Mouse (Mus musculus) neural tube, embryonic 13.5 days (tissue): Measurements from ENCODE around the gene Snx18. TPM values are rescaled to one million over a fixed set of nuclear protein-coding genes. Genes with fewer than 3 reads are reported as not detected.

Experiments used
- ATAC-seq: fragments of 200-750 bp; cut with Nextera tagmentation; 2 replicates; pipeline ENCODE4 v1.8.0; 2017; ENCODE audit warnings: low read depth, mild to moderate bottlenecking, moderate TSS enrichment, moderate library complexity
- H3K27ac ChIP-seq: fragments of 300-500 bp; sonication (generic); replicated peaks from 2 replicates; pipeline ENCODE4 v1.5.1; 2015; ENCODE audit warnings: moderate library complexity, mild to moderate bottlenecking, inconsistent platforms
- H3K27me3 ChIP-seq: fragments of 300-500 bp; sonication (generic); 2 replicates; pipeline ENCODE4 v1.6.1; 2015; ENCODE audit warnings: mild to moderate bottlenecking, inconsistent platforms
- H3K36me3 ChIP-seq: fragments of 300-500 bp; sonication (generic); 2 replicates; pipeline ENCODE4 v1.6.1; 2015; ENCODE audit warnings: mild to moderate bottlenecking, inconsistent platforms
- H3K4me1 ChIP-seq: fragments of 300-500 bp; sonication (generic); replicated peaks from 2 replicates; pipeline ENCODE4 v1.6.1; 2015; ENCODE audit warnings: inconsistent platforms
- H3K4me2 ChIP-seq: fragments of 300-500 bp; sonication (generic); 2 replicates; pipeline ENCODE4 v1.6.1; 2015; ENCODE audit warnings: inconsistent platforms, mild to moderate bottlenecking, moderate library complexity
- H3K4me3 ChIP-seq: fragments of 300-500 bp; sonication (generic); 2 replicates; pipeline ENCODE4 v1.5.1; 2015; ENCODE audit warnings: mild to moderate bottlenecking, inconsistent platforms
- H3K9ac ChIP-seq: fragments of 300-500 bp; sonication (generic); 2 replicates; pipeline ENCODE4 v1.6.1; 2015; ENCODE audit warnings: moderate library complexity, mild to moderate bottlenecking, inconsistent platforms
- H3K9me3 ChIP-seq: fragments of 300-500 bp; sonication (generic); 2 replicates; pipeline ENCODE4 v1.6.1; 2016; ENCODE audit warnings: inconsistent platforms
- WGBS: fragments of 180-500 bp; shearing (Covaris S2); methylation state at CpG from one replicate; pipeline ENCODE4 v1.1.7; 2015; 5-methylcytosine and 5-hydroxymethylcytosine counted together
- polyA plus RNA-seq: library from polyadenylated mRNA; unstranded; fragments of >200 nt; fragmentation: Nextera tagmentation; extraction: Ambion mirVana; gene quantifications from 2 replicates; pipeline ENCODE4 v1.2.1, GENCODE M21; 2015

Gene Snx18
- polyA plus RNA-seq, 1 experiment from 2014 or later = 19.2 TPM

DNA sequence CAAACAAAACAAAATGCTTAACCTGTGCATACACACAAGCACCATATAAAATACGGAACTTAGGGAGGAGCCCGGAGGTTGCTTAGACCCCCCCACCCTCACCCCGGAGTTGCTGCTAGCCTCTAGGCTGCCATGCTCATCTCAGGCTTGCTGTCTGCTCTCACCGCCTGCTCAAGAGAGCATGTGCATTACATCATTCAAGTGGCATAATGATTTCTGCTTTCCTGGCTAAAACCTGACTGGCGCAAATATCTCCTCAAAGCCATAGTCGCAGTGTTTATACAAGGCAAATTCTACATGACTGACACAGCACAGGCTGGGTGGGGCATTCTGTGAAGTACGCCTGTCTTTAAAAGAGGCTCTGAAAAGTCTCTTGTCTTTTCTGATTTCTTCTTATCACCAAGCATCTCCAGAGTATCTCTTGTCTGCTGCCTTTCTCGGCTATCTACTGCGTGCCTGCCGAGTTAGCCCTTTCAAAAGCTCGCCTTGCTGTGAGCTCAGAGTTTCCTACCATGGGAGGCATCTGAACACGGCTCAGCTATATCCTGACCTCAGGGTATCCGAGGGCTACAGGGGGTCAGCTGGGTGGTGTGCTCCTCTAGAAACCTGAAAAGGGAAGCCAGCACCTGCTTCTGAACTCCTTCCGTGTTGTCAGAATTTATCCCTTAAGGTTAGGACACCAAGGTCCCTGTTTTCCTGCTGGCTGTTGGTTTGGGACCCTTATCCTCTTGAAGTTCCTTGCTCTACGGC is 16.5 kb upstream of the Snx18 start:
- Histone ChIP-seq H3K9me3 (no peaks in the 10 kb centered on the region), H3K4me1 (no peaks in the 10 kb centered on the region), H3K4me2 (no peak overlapping the region), H3K9ac (no peak overlapping the region), H3K4me3 (no peak overlapping the region), H3K36me3 (no peaks in the 10 kb centered on the region), H3K27me3 (peaks cover 8% of the 10 kb centered on the region; the same call in 1 of the 2 replicates), H3K27ac (no peak overlapping the region)
- no peak for ATAC-seq
- WGBS = 89% methylated on average over 15 of the region's 15 CpGs

DNA sequence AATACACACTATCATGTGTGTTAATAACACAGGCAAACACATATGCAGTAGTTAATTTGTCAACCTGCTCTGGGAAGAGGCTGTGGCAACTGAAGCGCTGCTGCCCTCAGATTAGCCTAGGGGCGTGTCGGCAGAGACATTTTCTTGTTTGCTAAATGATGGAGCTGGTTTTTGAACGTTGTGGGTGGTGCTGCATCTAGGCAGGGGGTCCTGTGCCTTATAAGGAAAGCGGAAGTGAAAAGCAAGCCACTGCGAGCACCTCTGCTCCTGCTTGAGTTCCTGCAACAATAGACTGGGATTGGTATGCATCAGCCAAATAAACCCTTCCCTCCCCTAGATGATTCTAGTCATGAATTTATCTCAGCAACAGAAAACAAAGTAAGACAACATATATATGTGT is 14.1 kb upstream of the Snx18 start:
- ATAC-seq = no peak
- no peak overlapping the region for H3K4me3 ChIP-seq
- H3K9ac ChIP-seq = no peak overlapping the region
- 55% methylated on average over 6 of the region's 6 CpGs for WGBS
- peaks cover 5% of the 10 kb centered on the region for H3K27me3 ChIP-seq
- H3K4me1 ChIP-seq = no peaks in the 10 kb centered on the region
- H3K4me2 ChIP-seq = no peak overlapping the region
- no peaks in the 10 kb centered on the region for H3K36me3 ChIP-seq
- H3K9me3 ChIP-seq = no peaks in the 10 kb centered on the region
- H3K27ac ChIP-seq = no peak overlapping the region

DNA sequence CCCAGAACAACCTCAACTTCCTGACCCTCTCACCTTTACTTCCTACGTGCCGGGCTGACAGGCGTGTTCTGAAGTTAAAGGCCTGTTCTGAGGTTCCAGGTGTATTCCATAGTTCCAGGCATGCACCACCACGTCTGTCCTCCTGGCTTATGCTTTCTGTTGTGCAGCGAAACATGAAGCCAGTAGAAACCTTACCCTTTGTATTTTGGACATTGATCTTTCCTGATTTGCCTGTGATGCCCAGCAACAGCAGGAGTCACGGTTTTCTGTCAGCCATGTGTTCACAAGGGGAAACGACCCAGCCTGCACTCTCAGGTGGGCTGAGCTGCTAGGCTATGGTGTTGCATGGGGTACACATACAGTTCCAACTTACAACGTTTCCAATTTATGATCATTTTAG is 9.2 kb upstream of the Snx18 start:
- 86% methylated on average over 8 of the region's 8 CpGs for WGBS
- Histone ChIP-seq H3K27me3 (peaks cover 5% of the 10 kb centered on the region), H3K4me2 (no peak overlapping the region), H3K9me3 (no peaks in the 10 kb centered on the region), H3K4me3 (no peak overlapping the region), H3K36me3 (no peaks in the 10 kb centered on the region), H3K9ac (no peak overlapping the region), H3K4me1 (no peaks in the 10 kb centered on the region), H3K27ac (no peak overlapping the region)
- no peak for ATAC-seq

DNA sequence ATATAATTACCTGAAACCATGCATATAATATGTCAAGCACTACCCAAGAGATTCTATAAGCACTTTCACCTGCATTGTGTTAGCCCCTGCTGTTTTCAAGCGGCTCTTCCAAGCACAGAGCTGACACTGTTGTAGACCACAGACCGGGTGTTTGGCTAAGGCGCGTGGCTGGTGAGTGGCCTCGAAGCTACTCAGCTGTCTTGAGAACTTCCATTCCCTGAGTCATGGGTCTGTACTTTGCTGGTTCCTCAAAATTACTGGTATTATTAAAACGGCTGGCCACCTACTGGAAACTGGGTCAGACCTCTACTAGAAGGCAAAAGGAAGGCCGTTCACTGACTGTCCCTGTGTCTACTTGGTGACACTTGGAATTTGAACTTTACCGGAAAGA is 4.5 kb upstream of the Snx18 start:
- no peaks in the 10 kb centered on the region for H3K4me1 ChIP-seq
- H3K27ac ChIP-seq = no peak overlapping the region
- H3K36me3 ChIP-seq = no peaks in the 10 kb centered on the region
- ATAC-seq = no peak
- no peak overlapping the region for H3K9ac ChIP-seq
- no peak overlapping the region for H3K4me3 ChIP-seq
- peaks cover 5% of the 10 kb centered on the region; the same call in 1 of the 2 replicates for H3K27me3 ChIP-seq
- no peaks in the 10 kb centered on the region for H3K9me3 ChIP-seq
- H3K4me2 ChIP-seq = no peak overlapping the region
- 83% methylated on average over 8 of the region's 8 CpGs for WGBS

DNA sequence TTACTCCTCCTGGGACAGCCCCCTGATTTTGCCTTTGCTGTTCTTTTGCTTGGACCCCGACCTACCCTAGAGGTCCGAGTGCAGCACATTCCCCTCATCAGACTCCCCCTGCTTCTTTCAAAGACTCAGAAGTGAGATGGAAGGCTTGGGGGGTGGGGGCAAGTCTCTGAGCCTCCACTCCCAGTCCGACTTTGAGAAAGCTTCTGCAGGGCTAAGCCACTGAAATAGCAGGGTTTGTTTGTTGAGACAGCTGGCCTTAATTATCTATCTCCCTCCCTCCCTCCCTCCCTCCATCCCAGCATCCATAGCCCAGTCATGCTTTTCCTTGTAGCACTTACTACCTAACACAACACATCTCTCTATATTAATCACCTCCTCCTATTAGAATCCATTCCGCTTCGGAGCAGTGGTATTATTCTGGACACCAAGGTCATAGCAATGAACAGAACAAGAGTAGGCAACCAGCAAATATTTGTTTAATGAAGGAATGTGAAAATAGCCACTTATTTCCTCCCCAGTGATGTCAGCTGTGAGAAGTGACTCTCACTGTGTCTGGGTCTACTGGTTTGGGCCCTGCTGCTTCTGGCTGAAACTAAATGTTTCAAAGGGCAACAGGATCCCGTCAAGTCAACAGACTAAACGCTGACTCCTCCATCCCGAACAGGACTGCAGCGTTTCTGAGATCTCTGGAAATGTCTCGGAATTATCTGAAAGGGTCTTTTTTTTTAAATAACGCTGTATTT is 3.9 kb upstream of the Snx18 start:
- no peak overlapping the region for H3K4me3 ChIP-seq
- no peak overlapping the region for H3K27ac ChIP-seq
- H3K4me1 ChIP-seq = peaks cover 4% of the 10 kb centered on the region
- no peaks in the 10 kb centered on the region for H3K9me3 ChIP-seq
- no peak overlapping the region for H3K9ac ChIP-seq
- H3K36me3 ChIP-seq = no peaks in the 10 kb centered on the region
- no peak overlapping the region for H3K4me2 ChIP-seq
- 67% methylated on average over 11 of the region's 11 CpGs for WGBS
- no peak for ATAC-seq
- H3K27me3 ChIP-seq = peaks cover 5% of the 10 kb centered on the region; the same call in 1 of the 2 replicates

DNA sequence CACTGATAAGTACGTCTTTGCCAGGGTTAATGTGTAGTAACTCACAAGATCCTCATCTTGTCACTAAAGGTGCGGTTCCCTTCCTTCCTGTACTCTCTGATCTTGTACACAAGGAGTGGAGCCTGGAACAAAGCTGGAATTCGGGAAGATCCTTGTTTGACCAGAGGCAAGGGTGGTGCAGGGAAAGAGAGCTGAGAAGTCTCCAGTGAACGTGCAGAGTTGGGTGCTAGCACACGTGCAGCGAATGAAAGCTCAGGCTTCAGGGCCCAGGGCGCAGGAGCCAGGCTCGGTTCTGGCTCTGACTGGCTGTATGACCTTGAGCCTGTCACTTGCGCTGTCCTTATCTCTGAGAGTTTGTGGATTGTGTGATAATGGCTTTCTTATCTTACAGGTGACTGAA is 639 bp upstream of the Snx18 start:
- no peak for ATAC-seq
- no peak overlapping the region for H3K4me3 ChIP-seq
- WGBS = 77% methylated on average over 9 of the region's 9 CpGs
- no peak overlapping the region for H3K27ac ChIP-seq
- no peaks in the 10 kb centered on the region for H3K9me3 ChIP-seq
- H3K9ac ChIP-seq = no peak overlapping the region
- H3K4me1 ChIP-seq = peaks cover 37% of the 10 kb centered on the region
- H3K36me3 ChIP-seq = no peaks in the 10 kb centered on the region
- no peak overlapping the region for H3K4me2 ChIP-seq
- H3K27me3 ChIP-seq = peaks cover 5% of the 10 kb centered on the region; the same call in 1 of the 2 replicates

DNA sequence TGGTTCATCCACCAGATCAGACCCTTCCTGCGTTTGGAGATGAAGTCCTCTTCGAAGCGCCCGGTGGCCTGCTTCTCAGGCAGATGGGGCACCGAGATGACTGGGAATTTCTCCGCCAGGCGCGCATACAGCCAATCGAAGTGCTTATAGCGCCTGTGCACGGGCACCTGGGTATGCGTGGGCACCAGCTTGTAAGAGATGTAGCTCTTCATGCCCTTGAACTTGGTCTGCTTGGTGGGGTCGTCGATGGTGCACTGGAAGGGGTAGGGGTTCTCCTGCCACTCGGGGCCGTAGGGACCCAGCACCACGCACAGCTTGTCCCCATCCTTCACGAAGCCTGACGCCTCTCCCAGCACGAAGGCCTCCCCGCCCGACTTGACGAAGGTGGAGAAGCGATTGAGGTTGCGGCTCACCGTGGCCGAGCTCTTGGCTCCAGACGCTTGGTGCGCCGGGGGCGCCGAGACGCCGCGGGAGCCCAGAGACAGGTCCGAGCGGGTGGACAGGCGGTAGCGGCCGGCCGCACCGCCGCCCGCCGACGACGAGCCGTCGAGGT is 950 bp downstream of the Snx18 start:
- peak; percentile 4; the same call in 1 of the 2 replicates for ATAC-seq
- peaks cover 5% of the 10 kb centered on the region; the same call in 1 of the 2 replicates for H3K27me3 ChIP-seq
- peak overlapping the region; percentile 94 for H3K9ac ChIP-seq
- WGBS = 11% methylated on average over 49 of the region's 49 CpGs
- peak overlapping the region; percentile 95 for H3K27ac ChIP-seq
- H3K4me3 ChIP-seq = peak overlapping the region; percentile 88
- no peaks in the 10 kb centered on the region for H3K36me3 ChIP-seq
- H3K4me2 ChIP-seq = peak overlapping the region; percentile 85
- no peaks in the 10 kb centered on the region for H3K9me3 ChIP-seq
- H3K4me1 ChIP-seq = peaks cover 53% of the 10 kb centered on the region

DNA sequence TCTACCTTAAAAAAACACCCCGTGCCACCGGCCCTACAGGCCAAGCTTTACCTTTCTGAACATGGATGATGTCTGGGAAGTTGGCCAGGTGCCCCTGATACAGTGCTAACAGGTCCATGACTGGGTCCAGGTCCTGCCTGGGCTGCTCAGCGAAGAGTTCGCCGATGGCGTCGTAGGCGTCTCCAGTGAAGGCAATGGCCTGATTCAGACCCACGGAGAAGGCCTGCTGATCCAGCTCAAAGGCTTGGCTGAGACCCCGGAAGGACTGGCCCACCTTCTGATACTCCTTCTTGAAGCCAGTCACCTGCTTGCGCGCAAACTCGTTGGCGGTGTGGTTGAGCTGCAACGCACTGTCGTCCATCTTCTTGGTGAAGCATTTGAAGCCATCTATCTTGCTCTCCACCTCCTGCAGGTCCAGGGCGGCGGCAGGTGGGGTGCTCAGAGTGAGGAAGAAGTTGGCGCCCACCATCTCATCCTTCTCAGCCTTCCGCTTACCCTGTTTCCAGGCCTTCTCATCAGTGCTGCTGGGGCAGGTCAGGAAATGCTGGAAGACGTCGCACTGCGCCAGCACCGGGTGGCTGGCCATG is 1.5 kb downstream of the Snx18 start:
- Histone ChIP-seq H3K9ac (peak overlapping the region; percentile 94), H3K4me3 (peak overlapping the region; percentile 88), H3K27ac (peak overlapping the region; percentile 62; the same call in 1 of the 2 replicates), H3K4me1 (peaks cover 58% of the 10 kb centered on the region), H3K4me2 (peak overlapping the region; percentile 85), H3K27me3 (peaks cover 5% of the 10 kb centered on the region; the same call in 1 of the 2 replicates), H3K9me3 (no peaks in the 10 kb centered on the region), H3K36me3 (no peaks in the 10 kb centered on the region)
- 70% methylated on average over 24 of the region's 24 CpGs for WGBS
- no peak for ATAC-seq

DNA sequence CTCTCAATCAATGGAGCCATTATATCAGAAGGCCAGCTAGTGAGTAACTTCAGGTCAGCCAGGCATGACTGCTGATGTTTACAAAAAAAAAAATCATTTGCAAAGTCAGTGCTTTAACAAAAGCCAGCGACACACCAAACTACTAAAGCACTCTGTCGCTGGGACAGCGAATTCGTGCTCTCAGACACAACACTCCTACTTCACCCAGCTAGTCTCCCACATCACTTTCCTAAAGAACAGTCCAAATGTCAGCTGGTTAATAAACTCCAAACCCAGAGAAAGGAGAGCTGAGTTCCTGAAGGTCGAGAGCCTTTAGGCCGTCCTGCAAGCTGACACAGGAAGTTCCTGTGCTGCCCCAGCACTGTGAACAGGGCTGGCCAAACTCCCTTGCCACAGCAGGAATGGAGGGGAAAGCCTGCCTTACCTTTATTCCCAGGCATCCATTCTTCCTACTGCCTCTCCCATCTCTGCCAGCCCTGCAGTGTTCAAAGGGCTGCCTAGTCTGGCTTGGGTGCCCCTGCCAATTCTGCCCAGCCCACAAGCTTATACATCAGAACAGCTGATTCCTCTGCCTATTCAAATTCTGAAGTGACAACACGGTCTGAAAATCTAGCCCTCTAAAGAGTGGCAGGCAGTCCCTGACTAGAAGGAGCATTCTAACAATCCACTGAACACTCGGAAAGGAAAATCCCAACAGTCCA is 2.2 kb downstream of the Snx18 start:
- Histone ChIP-seq H3K36me3 (no peaks in the 10 kb centered on the region), H3K9me3 (no peaks in the 10 kb centered on the region), H3K9ac (peak overlapping the region; percentile 94), H3K27ac (peak overlapping the region; percentile 62), H3K4me3 (peak overlapping the region; percentile 88), H3K4me2 (peak overlapping the region; percentile 85), H3K4me1 (peaks cover 66% of the 10 kb centered on the region), H3K27me3 (peaks cover 5% of the 10 kb centered on the region; the same call in 1 of the 2 replicates)
- no peak for ATAC-seq
- 14% methylated on average over 8 of the region's 8 CpGs for WGBS

DNA sequence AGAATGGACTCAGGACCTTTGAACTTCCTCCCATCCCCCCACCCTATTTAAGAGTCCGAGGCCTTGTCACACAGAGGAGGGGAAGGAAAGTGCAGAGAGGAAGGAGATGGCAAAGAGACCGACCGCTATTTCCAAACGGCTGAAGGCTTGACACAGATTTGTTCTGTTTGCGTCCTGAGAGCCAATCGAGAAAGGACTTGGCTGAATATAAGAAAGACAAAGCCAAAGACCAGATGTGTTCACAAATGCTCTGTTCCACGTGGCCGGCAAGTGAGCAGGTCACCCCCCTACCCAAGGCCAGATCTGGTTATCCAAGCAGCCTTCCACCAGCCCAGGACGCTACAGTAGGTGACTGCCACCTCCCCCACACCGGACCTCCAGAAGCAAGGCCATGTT is 2.8 kb downstream of the Snx18 start:
- WGBS = 4% methylated on average over 10 of the region's 10 CpGs
- Histone ChIP-seq H3K4me3 (peak overlapping the region; percentile 88), H3K4me2 (peak overlapping the region; percentile 85), H3K9ac (peak overlapping the region; percentile 94), H3K4me1 (peaks cover 71% of the 10 kb centered on the region), H3K9me3 (no peaks in the 10 kb centered on the region), H3K27ac (peak overlapping the region; percentile 62), H3K27me3 (peaks cover 5% of the 10 kb centered on the region; the same call in 1 of the 2 replicates), H3K36me3 (no peaks in the 10 kb centered on the region)
- no peak for ATAC-seq

DNA sequence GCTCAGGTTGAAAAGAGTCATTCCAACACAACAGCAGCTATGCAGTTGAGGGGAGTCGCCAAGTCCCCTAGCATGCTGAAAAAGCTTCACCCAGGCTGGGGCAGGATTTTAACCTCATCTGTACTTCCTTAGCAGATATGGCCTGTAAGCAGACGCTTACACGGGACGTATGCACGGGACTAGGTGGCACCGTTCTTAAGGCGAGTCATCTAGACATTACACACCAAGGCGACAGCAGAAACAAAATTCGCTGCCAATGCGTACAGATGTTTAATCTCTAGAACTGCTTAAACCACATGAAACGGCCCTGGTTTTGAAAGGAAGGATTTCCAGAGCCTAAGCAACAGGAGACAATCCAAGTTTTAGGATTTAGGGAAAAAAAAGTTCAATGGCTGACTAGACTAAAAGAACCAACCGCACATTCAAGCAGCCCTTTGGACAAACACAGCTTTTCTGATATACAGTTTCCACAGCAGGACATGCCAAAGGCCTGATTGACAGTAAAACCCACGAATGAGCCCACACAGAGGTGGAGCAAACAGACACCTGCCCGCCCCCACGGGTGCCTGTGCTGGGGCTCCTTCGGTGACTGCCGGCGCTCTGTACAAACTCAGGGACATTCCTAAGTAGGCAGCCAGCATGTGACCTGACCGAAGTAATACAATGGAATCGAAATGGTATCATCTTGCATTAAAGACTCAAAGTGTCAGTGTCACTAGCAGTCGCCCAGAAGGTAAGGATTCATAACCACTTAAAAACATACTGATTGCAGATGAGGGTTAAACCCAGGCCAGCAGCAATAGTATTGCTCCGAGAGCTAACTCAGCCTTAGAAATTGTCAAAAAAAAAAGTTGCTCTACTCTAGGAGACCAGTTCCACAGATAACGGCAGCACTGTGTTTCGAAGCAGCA is 3.5 kb downstream of the Snx18 start:
- Histone ChIP-seq H3K9me3 (no peaks in the 10 kb centered on the region), H3K9ac (peak overlapping the region; percentile 94), H3K27me3 (peaks cover 5% of the 10 kb centered on the region; the same call in 1 of the 2 replicates), H3K4me2 (peak overlapping the region; percentile 85), H3K4me1 (peaks cover 78% of the 10 kb centered on the region), H3K27ac (peak overlapping the region; percentile 62), H3K36me3 (no peaks in the 10 kb centered on the region), H3K4me3 (peak overlapping the region; percentile 88)
- no peak for ATAC-seq
- 28% methylated on average over 24 of the region's 24 CpGs for WGBS
